Mouse (Mus musculus): ENCODE results near the gene Eipr1.

- TF ChIP-seq CTCF (IDR thresholded peaks at IDR 0.05; ENCODE audit: extremely low read depth, insufficient read depth, insufficient read length, insufficient replicate concordance) (no peak), POLR2A (IDR thresholded peaks at IDR 0.05; ENCODE audit: low read depth, low read length) (no peak)
Measured at GRCm38 (mm10) chr12:28834266-28834665, 82.7 kb downstream of the Eipr1 start.
